Mouse (Mus musculus) forebrain, postnatal 0 days (tissue): Measurements from ENCODE around the gene Gm28510. TPM values are rescaled to one million over a fixed set of nuclear protein-coding genes. Genes with fewer than 3 reads are reported as not detected.
"Not testable (repeated sequence)": the region's sequence is repeated elsewhere in the genome, so short reads cannot be mapped to it uniquely, and the experiment has no call there.

Experiments
- ATAC-seq: fragments of 200-750 bp; cut with Nextera tagmentation; 2 replicates; pipeline ENCODE4 v1.8.0; 2017; ENCODE audit warnings: mild to moderate bottlenecking, moderate library complexity
- DNase-seq: peaks from one replicate; pipeline ENCODE4 v3.0.0-alpha.2; 2015
- H3K27ac ChIP-seq: fragments of 300-500 bp; sonication (generic); 2 replicates; pipeline ENCODE4 v1.5.1; 2014; ENCODE audit warnings: low read depth, mild to moderate bottlenecking, antibody characterized with exemption, low read length, moderate library complexity, mixed read lengths
- H3K27me3 ChIP-seq: fragments of 300-500 bp; sonication (generic); 2 replicates; pipeline ENCODE4 v1.6.1; 2014; ENCODE audit warnings: mild to moderate bottlenecking, low read length, mixed read lengths; ENCODE audit not compliant: insufficient read depth
- H3K36me3 ChIP-seq: fragments of 300-500 bp; sonication (generic); 2 replicates; pipeline ENCODE4 v1.6.1; 2014; ENCODE audit warnings: mild to moderate bottlenecking, moderate library complexity; ENCODE audit not compliant: insufficient read depth
- H3K4me1 ChIP-seq: fragments of 300-500 bp; sonication (generic); 2 replicates; pipeline ENCODE4 v1.6.1; 2014; ENCODE audit warnings: antibody characterized with exemption; ENCODE audit not compliant: insufficient read depth
- H3K4me2 ChIP-seq: fragments of 300-500 bp; sonication (generic); 2 replicates; pipeline ENCODE4 v1.6.1; 2014; ENCODE audit warnings: low read depth, mild to moderate bottlenecking, moderate library complexity
- H3K4me3 ChIP-seq: fragments of 300-500 bp; sonication (generic); 2 replicates; pipeline ENCODE4 v1.5.1; 2014; ENCODE audit warnings: low read depth, low read length, mixed read lengths
- H3K9ac ChIP-seq: fragments of 300-500 bp; sonication (generic); 2 replicates; pipeline ENCODE4 v1.6.1; 2014; ENCODE audit warnings: mild to moderate bottlenecking
- H3K9me3 ChIP-seq: fragments of 300-500 bp; sonication (generic); 2 replicates; pipeline ENCODE4 v1.6.1; 2016; ENCODE audit warnings: low read length
- WGBS: fragments of 180-500 bp; shearing (Covaris S2); extraction: QIAGEN DNeasy Blood & Tissue Kit; methylation state at CpG from one replicate; pipeline ENCODE4 v1.1.7; 2014; 5-methylcytosine and 5-hydroxymethylcytosine counted together
- polyA plus RNA-seq: library from polyadenylated mRNA; unstranded; fragments of >200 nt; fragmentation: Nextera tagmentation; extraction: Ambion mirVana; gene quantifications from 2 replicates; pipeline ENCODE4 v1.2.1, GENCODE M21; 2015
- total RNA-seq: library from RNA; depleted of rRNA; stranded (reverse); fragments of >200 nt; gene quantifications from 2 replicates; pipeline ENCODE4 v1.2.3, GENCODE M21; 2014; rRNA removed

Gm28510 gene
- total RNA-seq (not detected in 2 replicates), polyA plus RNA-seq (not detected in 2 replicates)

- not testable (repeated sequence) for H3K4me3 ChIP-seq, H3K4me2 ChIP-seq, H3K27ac ChIP-seq, ATAC-seq, DNase-seq, H3K36me3 ChIP-seq, H3K4me1 ChIP-seq, H3K9ac ChIP-seq, H3K9me3 ChIP-seq, H3K27me3 ChIP-seq
- WGBS = no CpG with 5 or more reads among the region's 6 CpGs
These were observed at the start of gene Gm28510 for GRCm38 (mm10) chrY:10412437-10412836. Gene Gm28510, plus strand, starts transcription at chrY:10412737.

Other genes starting within 250 kb of the Gm28510 start
- gene Gm20834, start 88.1 kb upstream of the Gm28510 start, total RNA-seq = not detected in 2 replicates
- not detected in 2 replicates for gene Gm20834, start 88.1 kb upstream of the Gm28510 start, polyA plus RNA-seq
- not detected in 2 replicates for gene Gm20737, start 123.3 kb downstream of the Gm28510 start, total RNA-seq
- not detected in 2 replicates for gene Gm20737, start 123.3 kb downstream of the Gm28510 start, polyA plus RNA-seq
- gene Gm21775, start 140.7 kb downstream of the Gm28510 start, total RNA-seq = not detected in 2 replicates
- gene Gm21775, start 140.7 kb downstream of the Gm28510 start, polyA plus RNA-seq = not detected in 2 replicates
- gene Gm21900, start 203.6 kb downstream of the Gm28510 start, total RNA-seq = not detected in 2 replicates
- not detected in 2 replicates for gene Gm21900, start 203.6 kb downstream of the Gm28510 start, polyA plus RNA-seq